Mouse (Mus musculus): ENCODE data around the gene Nemp1. TPM values are rescaled to one million over a fixed set of nuclear protein-coding genes. Genes with fewer than 3 reads are reported as not detected.

The Nemp1 gene
- total and polyA plus RNA-seq, 2 experiments from 2014 or later = 4.5 to 16.0 TPM

GRCm38 (mm10) chr10:127703299-127703698, 36.6 kb downstream of the Nemp1 start:
- Histone ChIP-seq H3K4me2 (ENCODE audit: low read depth, low read length) (no peak overlapping the region), H3K4me3 (ENCODE audit: low read depth, low read length) (no peak overlapping the region), H3K27me3 (ENCODE audit: control insufficient read depth, insufficient read depth, low read length) (no peaks in the 10 kb centered on the region), H3K27ac (ENCODE audit: low read depth) (no peak overlapping the region), H3K9ac (replicated peaks; ENCODE audit: low read depth, low read length) (no peak overlapping the region), H3K4me1 (ENCODE audit: control insufficient read depth, insufficient read depth) (peaks cover 12% of the 10 kb centered on the region), H3K36me3 (replicated peaks; ENCODE audit: control insufficient read depth, insufficient read depth, low read length) (peaks cover 5% of the 10 kb centered on the region; the same call in 1 of the 2 replicates), H3K9me3 (replicated peaks; ENCODE audit: control insufficient read depth, low read length) (no peaks in the 10 kb centered on the region)
- TF ChIP-seq EP300 (IDR thresholded peaks at IDR 0.05; ENCODE audit: low read depth) (no peak), CTCF (IDR thresholded peaks at IDR 0.05; ENCODE audit: low read depth) (no peak)
- DNase-seq (ENCODE audit: low spot score) (no peak), ATAC-seq (ENCODE audit: insufficient read depth, low read depth) (no peak)
- WGBS = 27% methylated on average over 3 of the region's 4 CpGs

- TF ChIP-seq CTCF (IDR thresholded peaks at IDR 0.05; ENCODE audit: low read depth) = no peak
- no peak for TF ChIP-seq EP300 (IDR thresholded peaks at IDR 0.05; ENCODE audit: low read depth)
- no peak overlapping the region for H3K27ac ChIP-seq (ENCODE audit: low read depth)
- no peaks in the 10 kb centered on the region for H3K36me3 ChIP-seq (replicated peaks; ENCODE audit: control insufficient read depth, insufficient read depth, low read length)
- no peaks in the 10 kb centered on the region for H3K27me3 ChIP-seq (ENCODE audit: control insufficient read depth, insufficient read depth, low read length)
- no peak overlapping the region for H3K4me2 ChIP-seq (ENCODE audit: low read depth, low read length)
- peaks cover 12% of the 10 kb centered on the region for H3K4me1 ChIP-seq (ENCODE audit: control insufficient read depth, insufficient read depth)
- H3K9ac ChIP-seq (replicated peaks; ENCODE audit: low read depth, low read length) = no peak overlapping the region
- H3K4me3 ChIP-seq (ENCODE audit: low read depth, low read length) = no peak overlapping the region
- DNase-seq (ENCODE audit: low spot score) = no peak
- H3K9me3 ChIP-seq (replicated peaks; ENCODE audit: control insufficient read depth, low read length) = no peaks in the 10 kb centered on the region
- WGBS = 53% methylated on average over 2 of the region's 2 CpGs
- no peak for ATAC-seq (ENCODE audit: insufficient read depth, low read depth)
Observed at GRCm38 (mm10) chr10:127704293-127704692, 37.6 kb downstream of the Nemp1 start.

GRCm38 (mm10) chr10:127704766-127705220, 38.1 kb downstream of the Nemp1 start, which contains the start of gene Myo1a:
Gene Myo1a (plus strand): TSS chr10:127705170.
- ATAC-seq (ENCODE audit: insufficient read depth, low read depth) = no peak
- H3K4me1 ChIP-seq (ENCODE audit: control insufficient read depth, insufficient read depth) = peaks cover 12% of the 10 kb centered on the region
- TF ChIP-seq EP300 (IDR thresholded peaks at IDR 0.05; ENCODE audit: low read depth) = no peak
- no peak for TF ChIP-seq CTCF (IDR thresholded peaks at IDR 0.05; ENCODE audit: low read depth)
- H3K4me2 ChIP-seq (ENCODE audit: low read depth, low read length) = no peak within 1 kb of the TSS
- no peak within 1 kb of the TSS for H3K27ac ChIP-seq (ENCODE audit: low read depth)
- H3K9me3 ChIP-seq (replicated peaks; ENCODE audit: control insufficient read depth, low read length) = no peaks in the 10 kb centered on the region
- DNase-seq (ENCODE audit: low spot score) = no peak
- H3K27me3 ChIP-seq (ENCODE audit: control insufficient read depth, insufficient read depth, low read length) = no peaks in the 10 kb centered on the region
- 42% methylated on average over 2 of the region's 2 CpGs for WGBS
- no peaks in the 10 kb centered on the region for H3K36me3 ChIP-seq (replicated peaks; ENCODE audit: control insufficient read depth, insufficient read depth, low read length)
- H3K9ac ChIP-seq (replicated peaks; ENCODE audit: low read depth, low read length) = no peak within 1 kb of the TSS
- no peak within 1 kb of the TSS for H3K4me3 ChIP-seq (ENCODE audit: low read depth, low read length)

GRCm38 (mm10) chr10:127705783-127706182, 39.1 kb downstream of the Nemp1 start:
- no peaks in the 10 kb centered on the region for H3K27me3 ChIP-seq (ENCODE audit: control insufficient read depth, insufficient read depth, low read length)
- H3K4me2 ChIP-seq (ENCODE audit: low read depth, low read length) = no peak overlapping the region
- TF ChIP-seq CTCF (IDR thresholded peaks at IDR 0.05; ENCODE audit: low read depth) = no peak
- TF ChIP-seq EP300 (IDR thresholded peaks at IDR 0.05; ENCODE audit: low read depth) = no peak
- WGBS = 92% methylated on average over 4 of the region's 4 CpGs
- no peaks in the 10 kb centered on the region for H3K9me3 ChIP-seq (replicated peaks; ENCODE audit: control insufficient read depth, low read length)
- DNase-seq (ENCODE audit: low spot score) = no peak
- peaks cover 12% of the 10 kb centered on the region for H3K4me1 ChIP-seq (ENCODE audit: control insufficient read depth, insufficient read depth)
- no peak overlapping the region for H3K9ac ChIP-seq (replicated peaks; ENCODE audit: low read depth, low read length)
- ATAC-seq (ENCODE audit: insufficient read depth, low read depth) = no peak
- H3K36me3 ChIP-seq (replicated peaks; ENCODE audit: control insufficient read depth, insufficient read depth, low read length) = no peaks in the 10 kb centered on the region
- no peak overlapping the region for H3K27ac ChIP-seq (ENCODE audit: low read depth)
- no peak overlapping the region for H3K4me3 ChIP-seq (ENCODE audit: low read depth, low read length)

GRCm38 (mm10) chr10:127707721-127708120, 41.0 kb downstream of the Nemp1 start:
- H3K9me3 ChIP-seq (replicated peaks; ENCODE audit: control insufficient read depth, low read length) = no peaks in the 10 kb centered on the region
- WGBS = 27% methylated on average over 7 of the region's 7 CpGs
- H3K9ac ChIP-seq (replicated peaks; ENCODE audit: low read depth, low read length) = no peak overlapping the region
- TF ChIP-seq EP300 (IDR thresholded peaks at IDR 0.05; ENCODE audit: low read depth) (no peak), CTCF (IDR thresholded peaks at IDR 0.05; ENCODE audit: low read depth) (no peak; the same call in 1 of the 2 replicates)
- H3K27me3 ChIP-seq (ENCODE audit: control insufficient read depth, insufficient read depth, low read length) = no peaks in the 10 kb centered on the region
- H3K4me3 ChIP-seq (ENCODE audit: low read depth, low read length) = no peak overlapping the region
- H3K4me2 ChIP-seq (ENCODE audit: low read depth, low read length) = no peak overlapping the region
- H3K27ac ChIP-seq (ENCODE audit: low read depth) = no peak overlapping the region
- peaks cover 12% of the 10 kb centered on the region for H3K4me1 ChIP-seq (ENCODE audit: control insufficient read depth, insufficient read depth)
- ATAC-seq (ENCODE audit: insufficient read depth, low read depth) = no peak
- peak; percentile 46 for DNase-seq (ENCODE audit: low spot score)
- no peaks in the 10 kb centered on the region for H3K36me3 ChIP-seq (replicated peaks; ENCODE audit: control insufficient read depth, insufficient read depth, low read length)

GRCm38 (mm10) chr10:127708850-127709370, 42.2 kb downstream of the Nemp1 start:
- Histone ChIP-seq H3K9me3 (replicated peaks; ENCODE audit: control insufficient read depth, low read length) (no peaks in the 10 kb centered on the region), H3K36me3 (replicated peaks; ENCODE audit: control insufficient read depth, insufficient read depth, low read length) (no peaks in the 10 kb centered on the region), H3K4me3 (ENCODE audit: low read depth, low read length) (no peak overlapping the region), H3K4me1 (ENCODE audit: control insufficient read depth, insufficient read depth) (peaks cover 12% of the 10 kb centered on the region), H3K27ac (ENCODE audit: low read depth) (no peak overlapping the region), H3K4me2 (ENCODE audit: low read depth, low read length) (no peak overlapping the region), H3K27me3 (ENCODE audit: control insufficient read depth, insufficient read depth, low read length) (no peaks in the 10 kb centered on the region), H3K9ac (replicated peaks; ENCODE audit: low read depth, low read length) (no peak overlapping the region)
- no peak for DNase-seq (ENCODE audit: low spot score)
- no peak for TF ChIP-seq EP300 (IDR thresholded peaks at IDR 0.05; ENCODE audit: low read depth)
- no peak for ATAC-seq (ENCODE audit: insufficient read depth, low read depth)
- 85% methylated on average over 3 of the region's 3 CpGs for WGBS
